ENCODE assay signal across 16 mouse cellular contexts in genomic region chr8:79095162-79095561, GRCm38 (mm10).
"Had no signal": no experiment of that assay in that cellular context is flagged by ENCODE, and none has a peak within 500 bp of the region (broad histone marks: within the 10 kb centered on the region; RNA-seq: fewer than 3 reads in every experiment).

No protein-coding gene starts in this region.

- H3K36me3 ChIP-seq: liver, embryonic 15.5 days; midbrain, embryonic 15.5 days had no signal

- H3K4me2 ChIP-seq: liver, embryonic 11.5 days; liver, embryonic 15.5 days; midbrain, embryonic 11.5 days; midbrain, embryonic 15.5 days; neural tube, embryonic 12.5 days had no signal

- H3K27me3 ChIP-seq: liver, embryonic 15.5 days; megakaryocyte, embryonic 14.5 days; midbrain, embryonic 15.5 days; neural tube, embryonic 12.5 days had no signal

- ATAC-seq: midbrain, embryonic 15.5 days had no signal

- H3K9me3 ChIP-seq: limb, embryonic 10.5 days; liver, embryonic 15.5 days; megakaryocyte, embryonic 14.5 days; midbrain, embryonic 15.5 days; neural tube, embryonic 12.5 days had no signal

- H3K27ac ChIP-seq: left cerebral cortex, adult 2 months; limb, embryonic 10.5 days; liver, embryonic 15.5 days; macrophage; midbrain, embryonic 15.5 days; neural tube, embryonic 12.5 days; stomach, postnatal 0 days had no signal

- H3K4me3 ChIP-seq: left cerebral cortex, adult 2 months; limb, embryonic 10.5 days; liver, embryonic 15.5 days; megakaryocyte, embryonic 14.5 days; midbrain, embryonic 15.5 days; neural tube, embryonic 12.5 days had no signal

- DNase-seq: kidney, postnatal 10 days; kidney, postnatal 4 days; lung, adult 2 months; lung, postnatal 10 days; thymus, adult 18-20 months; thymus, postnatal 14 days had no signal

- H3K4me1 ChIP-seq: limb, embryonic 10.5 days; liver, embryonic 15.5 days; megakaryocyte, embryonic 14.5 days; midbrain, embryonic 15.5 days had no signal

- H3K9ac ChIP-seq: liver, embryonic 15.5 days; midbrain, embryonic 15.5 days; neural tube, embryonic 12.5 days had no signal
